Mouse (Mus musculus): ENCODE results near the gene Celsr3.
A peak's percentile ranks its signal among the peaks of the same experiment; 100 is the strongest.

The Celsr3 gene

GRCm38 (mm10) chr9:108854241-108854696, 28.1 kb downstream of the Celsr3 start:
- DNase-seq (ENCODE audit: low spot score), result peak; percentile 87

GRCm38 (mm10) chr9:108855335-108855734, 29.2 kb downstream of the Celsr3 start:
- DNase-seq (ENCODE audit: low spot score), result no peak

- no peak for DNase-seq (ENCODE audit: low spot score)
Measured at GRCm38 (mm10) chr9:108858792-108859527, 32.8 kb downstream of the Celsr3 start.
